Mouse (Mus musculus) hindbrain, embryonic 13.5 days (tissue): ENCODE measurements around the gene Gm28048. TPM values are rescaled to one million over a fixed set of nuclear protein-coding genes. Genes with fewer than 3 reads are reported as not detected.

Experiments
- ATAC-seq: fragments of 200-750 bp; cut with Nextera tagmentation; 2 replicates; pipeline ENCODE4 v1.8.0; 2017; ENCODE audit warnings: moderate TSS enrichment; ENCODE audit not compliant: low FRiP score
- H3K27ac ChIP-seq: fragments of 300-500 bp; sonication (generic); 2 replicates; pipeline ENCODE4 v1.5.1; 2015; ENCODE audit warnings: inconsistent platforms, mild to moderate bottlenecking, moderate library complexity
- H3K27me3 ChIP-seq: fragments of 300-500 bp; sonication (generic); 2 replicates; pipeline ENCODE4 v1.6.1; 2015; ENCODE audit warnings: mild to moderate bottlenecking, inconsistent platforms
- H3K36me3 ChIP-seq: fragments of 300-500 bp; sonication (generic); 2 replicates; pipeline ENCODE4 v1.6.1; 2015; ENCODE audit warnings: mild to moderate bottlenecking, inconsistent platforms
- H3K4me1 ChIP-seq: fragments of 300-500 bp; sonication (generic); replicated peaks from 2 replicates; pipeline ENCODE4 v1.6.1; 2015; ENCODE audit warnings: inconsistent platforms
- H3K4me2 ChIP-seq: fragments of 300-500 bp; sonication (generic); 2 replicates; pipeline ENCODE4 v1.6.1; 2015; ENCODE audit warnings: inconsistent platforms, mild to moderate bottlenecking, moderate library complexity
- H3K4me3 ChIP-seq: fragments of 300-500 bp; sonication (generic); 2 replicates; pipeline ENCODE4 v1.5.1; 2015; ENCODE audit warnings: mild to moderate bottlenecking, inconsistent platforms
- H3K9ac ChIP-seq: fragments of 300-500 bp; sonication (generic); 2 replicates; pipeline ENCODE4 v1.6.1; 2015; ENCODE audit warnings: mild to moderate bottlenecking, inconsistent platforms
- H3K9me3 ChIP-seq: fragments of 300-500 bp; sonication (generic); 2 replicates; pipeline ENCODE4 v1.6.1; 2016; ENCODE audit warnings: inconsistent platforms
- WGBS: fragments of 180-500 bp; shearing (Covaris S2); methylation state at CpG from one replicate; pipeline ENCODE4 v1.1.7; 2015; 5-methylcytosine and 5-hydroxymethylcytosine counted together
- polyA plus RNA-seq: library from polyadenylated mRNA; unstranded; fragments of >200 nt; fragmentation: Nextera tagmentation; extraction: Ambion mirVana; gene quantifications from 2 replicates; pipeline ENCODE4 v1.2.1, GENCODE M21; 2015

Gm28048 gene
- polyA plus RNA-seq, 1 experiment from 2014 or later = 6.1 TPM

DNA sequence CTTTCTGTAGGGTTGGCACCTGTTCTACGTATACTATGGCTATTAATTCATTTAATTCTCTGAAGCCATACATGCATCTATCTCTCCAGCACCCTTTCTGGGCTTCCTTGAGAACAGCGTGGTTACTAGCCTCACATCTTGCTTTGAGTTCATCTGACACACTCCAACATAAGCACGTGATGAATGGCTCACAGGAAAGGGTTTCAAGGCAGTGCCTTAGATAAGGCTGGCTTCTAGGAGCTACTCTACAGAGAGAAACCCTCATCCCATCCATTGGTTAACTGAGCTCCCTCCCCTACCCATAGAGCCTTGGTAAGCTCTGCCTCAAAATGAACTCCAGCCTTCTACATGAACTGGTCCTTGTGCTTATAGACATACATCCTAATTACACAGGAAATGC is 168.5 kb downstream of the Gm28048 start:
- no peaks in the 10 kb centered on the region for H3K9me3 ChIP-seq
- no peak overlapping the region for H3K27ac ChIP-seq
- no peak overlapping the region for H3K4me2 ChIP-seq
- no peak overlapping the region for H3K9ac ChIP-seq
- ATAC-seq = no peak
- H3K36me3 ChIP-seq = no peaks in the 10 kb centered on the region
- no peak overlapping the region for H3K4me3 ChIP-seq
- no peaks in the 10 kb centered on the region for H3K27me3 ChIP-seq
- no peaks in the 10 kb centered on the region for H3K4me1 ChIP-seq
- 87% methylated on average over 3 of the region's 3 CpGs for WGBS

DNA sequence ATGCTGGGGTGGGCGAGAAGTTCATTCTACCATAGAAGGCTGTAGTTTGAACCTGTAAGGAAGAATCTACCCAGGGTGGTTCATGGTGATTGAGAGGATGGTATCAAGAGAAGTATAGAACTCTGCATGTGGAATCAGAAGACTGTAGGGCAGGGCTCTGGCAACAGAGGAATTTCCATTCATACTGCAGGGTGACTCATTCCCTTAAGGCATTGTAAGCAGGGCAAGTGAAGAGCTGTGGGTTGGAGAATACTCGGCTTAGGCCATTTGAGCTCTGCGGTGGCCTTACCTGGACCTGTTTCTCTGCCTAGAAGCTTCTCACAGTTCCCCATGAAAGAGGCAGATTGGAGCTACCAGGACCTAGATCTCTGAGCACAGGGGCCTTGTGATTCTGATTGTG is 170.5 kb downstream of the Gm28048 start:
- WGBS = 94% methylated on average over 3 of the region's 3 CpGs
- no peaks in the 10 kb centered on the region for H3K36me3 ChIP-seq

DNA sequence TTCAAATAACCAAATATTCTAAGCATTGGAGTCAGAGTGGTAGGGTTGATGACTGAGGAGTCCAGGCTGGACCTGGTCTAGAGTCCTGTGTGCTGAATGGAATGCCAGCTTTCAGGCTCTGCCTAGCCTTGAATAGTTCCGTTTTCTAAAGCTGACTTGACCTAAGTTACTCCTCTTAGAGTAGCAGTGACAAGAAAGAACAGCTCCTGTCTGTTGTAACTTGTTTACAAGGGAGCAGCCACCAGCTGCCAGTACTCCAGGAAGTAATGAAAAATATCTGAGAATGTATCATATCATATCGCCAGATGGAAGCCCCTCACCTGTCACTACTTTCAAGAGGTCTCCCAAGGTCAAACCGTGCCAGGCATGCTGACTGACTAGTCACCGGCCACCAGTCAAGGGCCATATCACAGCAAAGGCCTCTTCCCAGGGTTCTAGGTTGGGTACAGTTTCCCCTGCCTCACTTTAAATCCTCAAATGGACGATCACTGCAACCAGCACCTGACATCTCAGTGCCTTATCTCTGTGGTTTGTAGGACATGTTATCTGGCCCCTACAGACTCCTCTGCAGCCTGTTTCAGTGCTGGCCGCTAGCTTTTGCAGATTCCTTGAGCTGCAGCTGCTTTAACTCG is 172.3 kb downstream of the Gm28048 start:
- H3K27ac ChIP-seq = no peak overlapping the region
- no peak for ATAC-seq
- H3K27me3 ChIP-seq = no peaks in the 10 kb centered on the region
- no peaks in the 10 kb centered on the region for H3K4me1 ChIP-seq
- no peak overlapping the region for H3K9ac ChIP-seq
- no peak overlapping the region for H3K4me2 ChIP-seq
- no peaks in the 10 kb centered on the region for H3K9me3 ChIP-seq
- WGBS = 87% methylated on average over 7 of the region's 7 CpGs
- no peaks in the 10 kb centered on the region for H3K36me3 ChIP-seq
- H3K4me3 ChIP-seq = no peak overlapping the region

More for the DNA sequence above, 170.5 kb downstream of the Gm28048 start:
- no peak overlapping the region for H3K4me2 ChIP-seq
- no peak for ATAC-seq
- H3K4me1 ChIP-seq = no peaks in the 10 kb centered on the region
- no peak overlapping the region for H3K27ac ChIP-seq
- H3K27me3 ChIP-seq = no peaks in the 10 kb centered on the region
- no peaks in the 10 kb centered on the region for H3K9me3 ChIP-seq
- H3K9ac ChIP-seq = no peak overlapping the region
- no peak overlapping the region for H3K4me3 ChIP-seq

DNA sequence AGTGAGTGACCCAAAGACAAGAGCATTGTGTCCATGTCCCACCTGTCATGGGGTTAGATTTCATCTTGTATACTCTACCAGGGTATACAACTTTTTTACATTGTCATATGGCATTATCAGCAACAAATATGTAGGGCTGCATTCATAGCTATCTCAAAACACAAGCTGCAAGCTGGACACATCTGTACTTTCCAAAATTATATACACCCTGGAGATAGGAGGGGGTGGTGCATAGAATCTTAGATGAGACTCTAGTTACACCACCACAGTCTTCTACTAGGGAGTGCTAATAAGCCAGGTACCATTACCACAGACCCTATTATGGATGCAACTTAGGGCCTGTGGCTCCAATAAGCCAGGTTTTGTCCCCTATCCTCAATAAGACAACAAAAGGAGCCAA is 173.8 kb downstream of the Gm28048 start:
- no peak overlapping the region for H3K4me2 ChIP-seq
- no peaks in the 10 kb centered on the region for H3K4me1 ChIP-seq
- no peak for ATAC-seq
- H3K9ac ChIP-seq = no peak overlapping the region
- H3K27ac ChIP-seq = no peak overlapping the region
- no peaks in the 10 kb centered on the region for H3K9me3 ChIP-seq
- no peaks in the 10 kb centered on the region for H3K36me3 ChIP-seq
- H3K27me3 ChIP-seq = no peaks in the 10 kb centered on the region
- H3K4me3 ChIP-seq = no peak overlapping the region

DNA sequence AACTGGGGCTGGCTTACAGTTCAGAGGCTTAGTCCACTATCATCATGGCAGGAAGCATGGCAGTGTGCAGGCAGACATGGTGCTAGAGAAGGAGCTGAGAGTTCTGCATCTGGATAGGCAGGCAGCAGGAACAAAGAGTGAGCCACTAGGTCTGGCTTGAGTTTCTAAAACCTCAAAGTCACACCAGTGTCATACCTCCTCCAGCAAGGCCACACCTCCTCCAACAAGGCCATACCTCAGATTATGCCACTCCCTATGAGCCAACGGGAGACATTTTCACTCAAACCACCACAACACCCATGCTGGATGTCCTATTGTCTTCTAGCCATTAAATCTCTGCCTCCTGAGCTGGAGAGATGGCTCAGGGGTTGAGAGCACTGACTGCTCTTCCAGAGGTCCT is 176.7 kb downstream of the Gm28048 start:
- WGBS = 83% methylated on average over 1 of the region's 1 CpGs
- no peak for ATAC-seq
- Histone ChIP-seq H3K9ac (no peak overlapping the region), H3K4me2 (no peak overlapping the region), H3K9me3 (no peaks in the 10 kb centered on the region), H3K36me3 (no peaks in the 10 kb centered on the region), H3K27me3 (no peaks in the 10 kb centered on the region), H3K4me3 (no peak overlapping the region), H3K4me1 (no peaks in the 10 kb centered on the region), H3K27ac (no peak overlapping the region)

DNA sequence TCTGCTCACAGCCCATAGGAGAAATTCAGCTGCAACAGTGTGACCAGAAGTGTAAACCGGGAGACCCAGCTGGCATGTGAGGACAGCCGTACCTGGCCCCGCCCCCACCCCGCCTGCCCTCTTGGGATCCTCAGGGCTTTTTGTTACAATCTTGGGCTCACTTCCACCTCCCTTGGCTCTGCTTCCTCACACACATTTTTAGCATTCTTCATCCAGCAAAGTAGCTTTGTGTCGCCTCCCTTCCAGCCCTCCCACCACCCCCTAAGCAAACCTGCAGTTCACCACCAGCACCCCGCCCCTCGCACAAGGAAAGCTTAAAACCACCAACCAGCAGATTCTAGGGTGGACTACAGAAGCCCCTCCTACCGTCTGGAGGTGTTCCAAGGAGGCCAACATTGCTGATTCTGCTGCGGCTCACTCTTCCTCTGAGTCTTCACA is 181.9 kb downstream of the Gm28048 start:
- WGBS = 34% methylated on average over 9 of the region's 9 CpGs
- H3K4me2 ChIP-seq = no peak overlapping the region
- ATAC-seq = no peak

DNA sequence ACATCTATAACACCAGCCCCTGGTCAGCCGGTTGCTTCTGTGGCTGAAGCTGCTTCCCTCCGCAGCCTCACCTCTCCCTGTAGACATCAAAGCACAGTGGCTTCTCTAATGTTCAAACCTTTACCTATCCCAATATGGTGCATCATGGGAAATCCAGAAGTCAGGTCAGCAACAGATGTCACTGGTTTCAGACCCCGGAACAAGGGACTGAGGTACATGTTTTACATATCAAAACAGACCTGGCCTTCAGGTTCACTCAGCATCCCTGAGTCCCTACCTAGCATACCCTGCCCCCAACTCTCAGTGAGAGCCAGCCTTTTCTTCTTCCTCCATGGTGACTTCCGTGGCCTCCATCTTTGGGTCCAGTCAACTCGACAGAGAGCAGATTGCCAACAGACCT is 183.0 kb downstream of the Gm28048 start:
- ATAC-seq = no peak
- no peaks in the 10 kb centered on the region for H3K9me3 ChIP-seq
- no peaks in the 10 kb centered on the region for H3K27me3 ChIP-seq
- H3K9ac ChIP-seq = no peak overlapping the region
- H3K4me1 ChIP-seq = peaks cover 7% of the 10 kb centered on the region
- no peak overlapping the region for H3K27ac ChIP-seq
- H3K36me3 ChIP-seq = no peaks in the 10 kb centered on the region
- H3K4me2 ChIP-seq = no peak overlapping the region
- WGBS = 68% methylated on average over 5 of the region's 5 CpGs
- H3K4me3 ChIP-seq = no peak overlapping the region

More for the DNA sequence above, 181.9 kb downstream of the Gm28048 start:
- Histone ChIP-seq H3K9me3 (no peaks in the 10 kb centered on the region), H3K36me3 (no peaks in the 10 kb centered on the region), H3K4me3 (no peak overlapping the region), H3K4me1 (peaks cover 7% of the 10 kb centered on the region), H3K27me3 (no peaks in the 10 kb centered on the region), H3K27ac (no peak overlapping the region), H3K9ac (no peak overlapping the region)

DNA sequence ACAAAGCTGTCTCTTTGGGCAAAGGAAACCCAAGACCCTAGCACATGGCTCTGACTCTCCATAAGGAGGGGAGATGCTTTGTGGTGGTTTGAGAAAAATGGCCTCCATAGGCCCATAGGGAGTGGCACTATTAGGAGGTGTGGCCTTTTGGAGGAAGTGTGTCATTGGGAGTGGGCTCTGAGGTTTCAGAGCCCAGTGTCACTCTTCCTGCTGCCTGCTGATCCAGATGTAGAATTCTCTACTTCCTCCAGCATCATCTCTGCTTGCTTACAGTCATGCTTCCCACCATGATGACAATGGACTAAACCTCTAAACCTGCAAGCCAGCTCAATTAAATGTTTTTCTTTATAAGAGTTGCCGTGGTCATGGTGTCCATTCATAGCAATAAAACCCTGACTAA is 187.2 kb downstream of the Gm28048 start:
- H3K27ac ChIP-seq = no peak overlapping the region
- H3K36me3 ChIP-seq = no peaks in the 10 kb centered on the region
- no peak for ATAC-seq
- H3K9me3 ChIP-seq = no peaks in the 10 kb centered on the region; the same call in 1 of the 2 replicates
- no peak overlapping the region for H3K9ac ChIP-seq
- H3K27me3 ChIP-seq = no peaks in the 10 kb centered on the region
- no peak overlapping the region for H3K4me3 ChIP-seq
- H3K4me2 ChIP-seq = no peak overlapping the region
- 89% methylated on average over 1 of the region's 1 CpGs for whole genome bisulfite sequencing
- peaks cover 3% of the 10 kb centered on the region for H3K4me1 ChIP-seq

DNA sequence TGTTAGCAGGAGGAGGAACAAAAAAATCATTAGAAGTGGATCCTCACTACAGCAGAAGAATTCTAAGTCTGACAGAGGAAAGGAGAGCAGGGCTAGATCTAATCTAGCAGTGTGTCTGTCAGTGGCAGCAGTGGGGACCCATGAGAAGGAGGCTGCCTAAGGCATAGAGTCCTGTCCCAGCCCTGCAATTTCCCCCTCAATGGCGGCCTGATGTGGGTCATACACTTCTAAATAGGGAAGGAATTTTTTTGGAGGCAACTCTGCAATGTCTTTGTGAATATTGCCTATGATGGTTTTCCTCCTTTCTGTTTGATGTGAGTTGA is 188.0 kb downstream of the Gm28048 start:
- H3K27me3 ChIP-seq = no peaks in the 10 kb centered on the region
- H3K4me1 ChIP-seq = no peaks in the 10 kb centered on the region
- no peak for ATAC-seq
- no peak overlapping the region for H3K27ac ChIP-seq
- H3K9ac ChIP-seq = no peak overlapping the region
- no peaks in the 10 kb centered on the region; the same call in 1 of the 2 replicates for H3K9me3 ChIP-seq
- no peak overlapping the region for H3K4me2 ChIP-seq
- no peak overlapping the region for H3K4me3 ChIP-seq
- 93% methylated on average over 1 of the region's 1 CpGs for WGBS
- no peaks in the 10 kb centered on the region for H3K36me3 ChIP-seq

DNA sequence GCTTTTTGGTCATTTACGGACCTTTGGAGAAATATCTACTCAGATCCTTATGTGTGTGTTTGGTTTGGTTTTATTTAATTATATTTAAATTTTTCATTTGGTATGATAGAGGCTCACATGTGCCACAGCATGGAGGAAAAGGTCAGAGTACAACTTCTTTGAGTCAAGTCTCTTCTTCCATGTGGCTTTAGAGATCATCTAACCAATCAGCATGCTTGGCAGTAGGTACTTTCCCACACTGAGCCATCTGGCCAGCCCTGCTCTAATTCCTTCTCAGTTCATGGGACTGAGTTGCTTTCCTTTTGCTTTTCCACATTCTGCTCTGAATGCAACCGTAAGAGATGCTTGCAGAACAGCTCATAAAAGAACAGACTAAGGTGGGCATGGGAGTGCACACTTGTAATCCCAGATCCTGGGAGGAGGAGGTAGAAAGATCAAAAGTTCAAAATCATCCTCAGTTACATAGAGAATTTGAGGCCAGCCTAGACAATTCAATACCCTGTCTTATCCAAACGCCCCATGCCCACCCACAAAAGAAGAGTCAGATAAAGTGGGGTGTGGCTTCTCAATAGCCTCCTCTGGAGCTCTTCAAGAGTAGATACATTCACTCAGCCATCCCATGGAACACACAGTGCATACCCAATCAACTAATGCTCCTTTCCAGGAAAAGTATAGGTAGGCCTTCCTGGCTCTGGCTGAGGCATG is 188.6 kb downstream of the Gm28048 start:
- Histone ChIP-seq H3K4me3 (no peak overlapping the region), H3K36me3 (no peaks in the 10 kb centered on the region), H3K27me3 (no peaks in the 10 kb centered on the region), H3K4me1 (no peaks in the 10 kb centered on the region), H3K27ac (no peak overlapping the region), H3K9ac (no peak overlapping the region), H3K4me2 (no peak overlapping the region), H3K9me3 (no peaks in the 10 kb centered on the region; the same call in 1 of the 2 replicates)
- WGBS = 84% methylated on average over 3 of the region's 3 CpGs
- no peak for ATAC-seq

DNA sequence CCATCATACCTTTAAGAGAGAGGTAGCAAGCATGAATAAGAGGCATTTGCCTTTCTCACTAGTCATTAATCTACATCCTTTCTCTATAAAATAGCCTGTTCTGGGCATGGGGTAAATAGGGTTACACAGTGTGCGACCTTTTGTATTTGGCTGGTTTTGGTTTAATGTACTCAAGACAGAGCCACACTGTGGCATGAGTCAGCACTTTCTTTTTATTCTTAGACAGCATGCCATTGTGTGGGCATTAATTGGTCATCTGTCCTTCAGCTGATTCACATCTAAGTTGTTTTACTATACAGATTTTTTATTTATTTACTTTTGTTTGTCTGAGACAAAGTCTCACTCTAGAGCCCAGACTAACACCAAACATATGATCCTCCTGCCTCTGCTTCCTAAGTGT is 189.7 kb downstream of the Gm28048 start:
- WGBS = 95% methylated on average over 1 of the region's 1 CpGs
- Histone ChIP-seq H3K9ac (no peak overlapping the region), H3K4me1 (no peaks in the 10 kb centered on the region), H3K4me3 (no peak overlapping the region), H3K9me3 (no peaks in the 10 kb centered on the region; the same call in 1 of the 2 replicates), H3K4me2 (no peak overlapping the region), H3K36me3 (no peaks in the 10 kb centered on the region), H3K27ac (no peak overlapping the region), H3K27me3 (no peaks in the 10 kb centered on the region)
- ATAC-seq = no peak

DNA sequence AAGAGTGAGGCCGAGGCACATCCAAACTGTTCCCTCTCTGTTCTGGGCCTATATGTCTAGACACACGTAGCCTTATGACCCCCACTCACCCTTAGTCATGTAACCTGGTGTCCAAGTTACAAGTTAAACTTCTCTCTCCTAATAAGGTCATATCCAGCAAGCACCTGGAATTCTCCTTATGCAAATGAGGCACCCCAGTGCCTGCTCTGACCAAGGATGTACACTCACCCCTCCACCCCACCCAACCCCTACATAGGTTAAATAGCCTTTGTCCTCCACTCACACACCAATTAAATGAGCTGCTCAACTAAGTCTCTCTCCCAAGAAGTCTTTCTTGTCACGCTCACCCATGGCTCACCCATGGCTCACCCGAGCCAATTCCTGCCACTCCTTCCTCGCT is 190.2 kb downstream of the Gm28048 start:
- Histone ChIP-seq H3K9me3 (no peaks in the 10 kb centered on the region; the same call in 1 of the 2 replicates), H3K9ac (no peak overlapping the region), H3K4me1 (no peaks in the 10 kb centered on the region), H3K4me2 (no peak overlapping the region), H3K27me3 (no peaks in the 10 kb centered on the region), H3K27ac (no peak overlapping the region), H3K4me3 (no peak overlapping the region), H3K36me3 (no peaks in the 10 kb centered on the region)
- no peak for ATAC-seq
- 87% methylated on average over 5 of the region's 5 CpGs for WGBS

DNA sequence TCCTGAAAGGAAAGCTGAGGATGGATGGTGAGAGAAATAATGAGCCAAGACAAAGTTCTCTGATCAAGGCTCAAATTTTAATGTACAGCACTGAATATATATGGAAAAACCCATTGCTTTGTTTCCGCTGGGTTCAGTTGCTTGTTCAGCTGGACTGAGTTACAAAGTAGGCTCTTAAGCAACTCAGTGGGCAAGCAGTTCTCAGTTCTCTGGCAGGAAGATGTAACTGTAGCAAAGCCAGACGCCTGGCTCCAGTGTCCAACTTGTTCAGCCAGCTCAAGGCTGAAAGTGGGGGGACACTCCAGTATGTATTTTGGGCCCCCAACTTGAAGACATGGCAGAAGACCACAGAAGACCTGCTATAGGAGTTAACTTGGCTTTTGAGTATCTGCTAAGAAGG is 194.1 kb downstream of the Gm28048 start:
- Histone ChIP-seq H3K4me2 (no peak overlapping the region), H3K4me1 (no peaks in the 10 kb centered on the region), H3K9me3 (no peaks in the 10 kb centered on the region; the same call in 1 of the 2 replicates), H3K9ac (no peak overlapping the region), H3K4me3 (no peak overlapping the region), H3K27ac (no peak overlapping the region), H3K36me3 (no peaks in the 10 kb centered on the region), H3K27me3 (no peaks in the 10 kb centered on the region)
- WGBS = 86% methylated on average over 2 of the region's 2 CpGs
- no peak for ATAC-seq
